Mouse (Mus musculus) adipocyte (in vitro differentiated cells): ENCODE data around the gene Olfr154.
"Not testable (repeated sequence)": the region's sequence is repeated elsewhere in the genome, so short reads cannot be mapped to it uniquely, and the experiment has no call there.

Experiments
- DNase-seq: peaks from one replicate; pipeline ENCODE4 v3.0.0-alpha.2; 2016; ENCODE audit warnings: low spot score

Olfr154 gene

DNA sequence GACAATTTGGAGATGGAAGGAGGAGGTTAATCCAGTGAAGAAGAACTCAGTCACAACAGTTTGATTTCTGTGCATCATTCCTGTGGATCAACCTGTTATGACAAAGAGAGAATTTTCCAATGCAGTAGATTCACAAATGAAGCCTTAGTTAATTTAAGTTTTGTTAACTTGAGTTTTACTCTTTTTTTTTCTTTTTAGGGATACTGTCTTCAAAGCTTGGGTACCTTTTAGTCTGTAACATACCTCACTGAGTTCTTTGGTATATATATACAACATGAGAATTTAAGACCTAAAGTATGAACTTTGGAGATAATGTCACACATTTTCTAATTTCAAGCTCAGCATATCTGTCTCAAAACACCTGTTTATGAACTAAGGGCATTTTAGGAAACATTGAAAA is at the start of gene Olfr154:
Gene Olfr154, minus strand, starts transcription at position 101 of the 400 bp plus-strand sequence.
- not testable (repeated sequence) for DNase-seq

DNA sequence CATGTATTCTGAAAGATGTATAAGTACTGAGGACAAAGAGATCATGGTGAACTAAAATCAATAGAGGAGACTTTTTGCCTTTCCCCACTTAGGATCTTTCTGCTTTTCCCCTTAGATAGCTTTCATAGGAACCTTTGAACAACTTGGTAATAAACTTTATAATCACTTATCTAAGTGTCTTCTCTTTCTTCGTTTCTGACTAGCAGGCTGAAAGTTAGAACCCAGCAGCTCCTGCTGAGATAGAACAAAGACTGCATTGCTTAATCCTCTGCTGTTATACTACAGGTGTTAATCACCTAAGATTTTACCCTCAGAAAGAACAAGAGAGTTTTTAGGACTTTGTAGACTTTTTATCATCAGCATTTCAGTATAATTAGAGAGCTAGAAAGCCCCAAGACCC is 46.9 kb upstream of the Olfr154 start:
- no peak for DNase-seq

DNA sequence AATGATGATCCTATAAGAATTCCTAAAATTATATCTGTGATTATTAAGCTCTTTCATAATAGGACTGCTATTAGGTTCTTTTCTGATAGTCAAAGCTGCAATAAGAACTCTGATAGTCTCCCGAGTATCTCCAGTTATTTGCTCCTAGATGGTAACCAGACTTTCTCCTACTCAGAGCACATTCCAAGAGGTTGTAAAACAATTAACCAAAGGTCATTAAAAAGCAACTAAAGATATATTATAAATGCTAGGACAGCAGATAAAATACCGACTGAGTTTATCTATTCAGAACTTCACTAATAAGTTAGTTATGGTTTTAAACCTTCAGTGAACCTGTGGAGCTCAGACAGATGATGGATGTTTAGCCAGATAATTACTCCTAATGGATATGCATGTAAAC is 46.4 kb upstream of the Olfr154 start:
- DNase-seq: not testable (repeated sequence)

DNA sequence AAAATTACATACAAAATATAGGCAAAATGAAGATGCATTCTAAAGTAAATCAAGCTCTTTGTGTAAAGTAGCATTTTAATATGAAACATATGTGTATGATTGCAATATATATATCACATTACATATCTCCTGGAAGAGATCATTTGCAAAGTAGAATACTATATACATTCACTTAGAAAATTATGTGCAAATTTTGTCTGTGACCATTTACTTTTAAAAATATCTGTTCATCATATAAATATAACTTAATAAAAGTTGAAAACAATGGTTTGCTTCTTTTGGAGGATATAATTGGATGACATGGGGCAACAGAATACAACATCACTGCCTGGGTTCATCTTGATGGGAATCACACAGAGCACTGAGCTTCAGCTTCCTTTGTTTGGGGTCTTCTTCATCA is 24.9 kb upstream of the Olfr154 start, which contains the start of gene Olfr1008:
Gene Olfr1008, plus strand, starts transcription at position 301 of the 400 bp plus-strand sequence.
- no peak for DNase-seq

DNA sequence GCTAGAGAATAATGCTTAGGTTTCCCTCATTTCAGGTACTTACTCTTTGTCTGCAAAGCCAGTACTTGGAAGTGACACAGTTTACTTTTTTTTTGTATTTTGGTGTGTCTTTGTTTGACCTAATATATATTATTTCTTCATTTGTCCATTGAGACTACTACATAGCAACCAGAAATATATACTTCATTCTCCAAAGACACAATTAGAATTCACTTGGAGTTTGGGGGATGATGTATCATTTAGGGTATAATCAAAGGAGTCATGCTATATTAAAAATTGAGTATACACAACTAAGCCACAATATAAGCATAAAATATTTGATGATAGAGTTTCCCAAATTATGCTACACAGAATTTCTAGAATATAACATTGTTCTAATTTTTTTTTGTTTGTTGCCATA is 14.4 kb upstream of the Olfr154 start, which contains the start of gene Olfr1006:
Gene Olfr1006, minus strand, starts transcription at position 101 of the 400 bp plus-strand sequence.
- no peak for DNase-seq

DNA sequence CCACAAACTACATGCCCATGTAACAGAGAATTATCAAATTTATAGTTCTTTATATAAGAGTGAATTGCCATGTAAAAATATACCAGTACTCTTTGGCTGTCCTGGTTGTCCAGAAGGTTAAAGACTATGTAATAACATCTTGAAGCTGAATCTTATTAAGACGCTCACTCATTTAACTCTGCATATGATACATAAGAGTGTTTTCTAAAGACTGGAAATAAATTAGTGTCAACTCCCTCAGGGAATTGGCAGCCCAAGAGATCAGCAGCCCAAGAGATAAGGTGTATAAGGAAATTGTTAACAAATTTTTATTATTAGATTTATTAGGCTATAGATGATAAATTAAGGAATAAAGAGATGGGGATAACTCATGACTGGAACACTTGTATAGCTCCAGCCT is 13.7 kb downstream of the Olfr154 start, which contains the start of gene Olfr1002:
Gene Olfr1002, minus strand, starts transcription at position 101 of the 400 bp plus-strand sequence.
- no peak for DNase-seq
